Mouse (Mus musculus) olfactory bulb, adult 2 months (tissue): Measurements from ENCODE around the gene Slc27a3.

Experiments used
- CTCF ChIP-seq: fragments of 200-500 bp; IDR thresholded peaks from 2 replicates; pipeline ENCODE4 v1.5.1; 2012; ENCODE audit warnings: low read depth, mild to moderate bottlenecking, low read length, moderate library complexity; ENCODE audit not compliant: insufficient read depth
- POLR2A ChIP-seq: fragments of 200-500 bp; IDR thresholded peaks from 2 replicates; pipeline ENCODE4 v1.6.1; 2012; ENCODE audit warnings: mild to moderate bottlenecking, low read depth, low read length, moderate library complexity; ENCODE audit not compliant: insufficient read depth

GRCm38 (mm10) chr3:90391004-90391403 lies 1.3 kb upstream of the Slc27a3 start:
- TF ChIP-seq POLR2A (no peak), CTCF (no peak)
